Mouse (Mus musculus) megakaryocyte, embryonic 14.5 days (primary cell): ENCODE results near the gene Tprkb. TPM values are rescaled to one million over a fixed set of nuclear protein-coding genes. Genes with fewer than 3 reads are reported as not detected.
"Not testable (repeated sequence)": the region's sequence is repeated elsewhere in the genome, so short reads cannot be mapped to it uniquely, and the experiment has no call there.

ENCODE experiments used
- H3K27me3 ChIP-seq: replicated peaks from 2 replicates; pipeline ENCODE3; 2012; ENCODE audit warnings: inconsistent platforms
- H3K36me3 ChIP-seq: replicated peaks from 2 replicates; pipeline ENCODE3; 2012; ENCODE audit warnings: low read length, inconsistent platforms, mixed read lengths
- H3K4me1 ChIP-seq: 2 replicates; pipeline ENCODE4 v1.6.1; 2012; ENCODE audit warnings: inconsistent platforms
- H3K4me3 ChIP-seq: replicated peaks from 2 replicates; pipeline ENCODE3; 2012; ENCODE audit warnings: moderate library complexity, mild to moderate bottlenecking, inconsistent platforms
- H3K9me3 ChIP-seq: 2 replicates; pipeline ENCODE4 v1.6.1; 2012; ENCODE audit warnings: inconsistent platforms
- FLI1 ChIP-seq: IDR thresholded peaks from 2 replicates; pipeline ENCODE4 v1.6.1; 2012; ENCODE audit warnings: low read length, inconsistent platforms, mixed read lengths
- GATA1 ChIP-seq: IDR thresholded peaks from 3 replicates; pipeline ENCODE4 v1.6.1; 2012; ENCODE audit warnings: mixed read lengths, low read length, inconsistent platforms, borderline replicate concordance
- polyA plus RNA-seq: library from polyadenylated mRNA; stranded (reverse); fragments of >175 nt; gene quantifications from 2 replicates; pipeline ENCODE4 v1.2.3, GENCODE M21; 2012; ENCODE audit warnings: low replicate concordance; ENCODE audit not compliant: insufficient read depth

The Tprkb gene
- polyA plus RNA-seq, 1 experiment, result 1.7 TPM

DNA sequence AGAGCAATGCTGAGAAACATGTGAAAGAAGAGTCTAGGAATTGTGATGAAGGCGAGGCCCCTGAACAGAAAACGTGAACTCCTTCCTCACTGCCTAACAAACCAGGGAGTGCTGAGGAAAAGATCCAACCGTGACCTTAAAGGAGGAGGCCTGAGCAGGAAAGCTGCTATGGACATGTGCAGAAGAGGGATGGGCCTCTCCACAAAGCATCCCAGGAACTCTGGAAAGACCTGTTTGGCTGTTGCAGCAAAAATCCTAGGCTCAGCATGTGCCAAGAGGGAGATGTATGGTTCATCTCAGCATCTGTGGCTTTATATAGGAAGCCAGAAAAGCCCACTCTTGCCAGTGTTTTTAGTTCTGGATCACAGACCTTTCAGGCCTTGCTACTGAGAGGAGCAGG is 61.0 kb downstream of the Tprkb start:
- Histone ChIP-seq H3K9me3 (peaks cover 16% of the 10 kb centered on the region), H3K27me3 (peaks cover 34% of the 10 kb centered on the region), H3K36me3 (no peaks in the 10 kb centered on the region), H3K4me1 (peaks cover 19% of the 10 kb centered on the region), H3K4me3 (no peak overlapping the region)
- TF ChIP-seq GATA1 (no peak), FLI1 (no peak)

DNA sequence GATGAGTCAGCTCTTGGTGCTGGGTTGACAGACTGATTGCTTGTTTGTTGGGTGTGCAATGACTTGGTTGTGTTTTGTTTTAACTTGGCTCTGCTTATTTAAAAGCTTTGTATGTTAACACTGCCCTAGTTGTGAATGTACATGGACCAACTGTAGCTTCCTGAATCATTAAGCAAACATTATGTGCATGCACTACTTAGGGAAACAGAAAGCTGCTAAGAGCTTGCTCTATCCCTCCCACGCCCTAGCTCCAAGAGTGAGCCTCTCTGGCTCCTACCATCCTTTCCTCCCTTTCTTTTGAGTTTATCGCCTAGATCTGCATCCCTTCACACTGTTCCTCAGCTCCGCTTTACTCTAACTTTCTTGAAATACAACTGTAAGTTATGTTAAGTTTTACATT is 61.7 kb downstream of the Tprkb start:
- Histone ChIP-seq H3K36me3 (no peaks in the 10 kb centered on the region), H3K4me3 (no peak overlapping the region), H3K27me3 (peaks cover 32% of the 10 kb centered on the region), H3K9me3 (peaks cover 23% of the 10 kb centered on the region), H3K4me1 (peaks cover 19% of the 10 kb centered on the region)
- no peak for TF ChIP-seq FLI1
- TF ChIP-seq GATA1, result no peak

DNA sequence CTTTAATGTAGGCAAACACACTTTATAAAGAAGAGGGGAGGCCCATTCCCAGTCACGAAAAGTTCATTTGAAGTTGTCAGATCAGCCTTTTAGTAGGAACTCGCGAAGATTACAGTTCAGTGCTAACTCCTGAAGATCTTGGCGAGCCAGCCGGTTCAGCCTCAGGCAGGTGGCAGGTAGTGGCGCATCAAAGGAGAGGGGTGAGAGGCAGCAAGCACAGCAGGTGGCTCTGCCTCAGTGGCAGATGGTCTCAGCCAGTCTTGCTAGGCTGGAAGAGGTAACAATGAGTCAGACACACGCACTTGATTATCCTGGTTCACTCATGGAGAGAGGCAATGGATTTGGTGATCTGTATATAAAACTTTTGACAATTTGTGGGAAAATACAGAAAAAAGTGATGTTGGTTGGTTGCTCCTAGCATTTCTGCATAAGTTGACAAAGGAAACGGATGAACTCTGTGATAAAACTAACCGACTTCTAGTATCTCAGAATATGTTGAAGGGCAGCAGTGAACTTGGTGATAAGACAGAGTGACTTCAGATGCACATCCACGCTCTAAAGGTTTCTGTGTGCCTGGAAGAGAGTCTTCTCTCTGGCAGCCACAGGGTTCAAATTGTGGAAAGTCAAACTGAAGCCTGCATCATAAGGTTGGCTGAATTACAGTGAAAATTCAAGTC is 63.4 kb downstream of the Tprkb start:
- TF ChIP-seq GATA1, result no peak
- no peak for TF ChIP-seq FLI1
- peaks cover 10% of the 10 kb centered on the region for H3K4me1 ChIP-seq
- H3K27me3 ChIP-seq, result peaks cover 27% of the 10 kb centered on the region
- H3K9me3 ChIP-seq, result peaks cover 34% of the 10 kb centered on the region
- no peak overlapping the region for H3K4me3 ChIP-seq
- H3K36me3 ChIP-seq, result no peaks in the 10 kb centered on the region

DNA sequence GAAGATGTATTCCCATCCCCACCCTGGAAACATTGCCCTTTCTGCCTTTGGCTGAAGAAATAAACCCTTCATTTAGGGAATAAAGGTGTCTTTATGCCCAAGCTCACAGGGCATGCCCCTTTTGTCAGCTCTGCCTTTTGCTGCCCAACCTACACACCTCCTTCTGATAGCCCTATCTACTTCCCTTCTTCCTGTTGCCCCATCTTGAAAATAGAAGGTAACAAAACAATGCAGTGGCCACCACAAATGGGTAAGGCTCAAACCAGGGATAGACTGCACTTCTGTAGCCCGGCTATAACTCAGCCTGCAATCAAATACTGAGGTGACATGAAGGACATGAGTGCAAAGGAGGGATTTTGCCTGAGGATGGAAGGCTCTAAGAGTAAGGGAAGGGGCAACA is 64.1 kb downstream of the Tprkb start:
- Histone ChIP-seq H3K36me3 (no peaks in the 10 kb centered on the region), H3K4me3 (no peak overlapping the region)
- TF ChIP-seq GATA1, result no peak
- TF ChIP-seq FLI1, result no peak

DNA sequence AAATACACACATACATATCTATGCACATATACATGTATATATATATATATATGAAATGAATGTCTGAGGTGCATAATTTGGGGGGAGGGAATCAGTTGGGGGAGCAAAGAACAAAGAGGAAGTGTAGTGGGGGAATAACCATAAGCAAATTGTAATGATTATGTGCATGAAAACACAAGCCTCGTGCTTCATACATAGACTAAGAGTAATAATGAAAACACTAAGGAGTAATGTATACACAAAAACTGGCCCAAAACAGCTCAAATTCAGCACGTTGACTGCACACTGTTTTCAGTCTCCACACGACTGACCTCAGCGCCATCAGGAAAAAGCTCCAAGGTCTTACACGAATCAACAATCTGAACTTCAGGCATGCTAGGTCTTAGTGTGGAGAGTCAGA is 64.6 kb downstream of the Tprkb start:
- Histone ChIP-seq H3K36me3 (no peaks in the 10 kb centered on the region), H3K4me3 (no peak overlapping the region), H3K4me1 (peaks cover 8% of the 10 kb centered on the region), H3K27me3 (peaks cover 24% of the 10 kb centered on the region), H3K9me3 (peaks cover 34% of the 10 kb centered on the region)
- TF ChIP-seq GATA1, result no peak
- no peak for TF ChIP-seq FLI1

More for the DNA sequence above, 64.1 kb downstream of the Tprkb start:
- Histone ChIP-seq H3K4me1 (peaks cover 8% of the 10 kb centered on the region), H3K9me3 (peaks cover 34% of the 10 kb centered on the region), H3K27me3 (peaks cover 24% of the 10 kb centered on the region)

DNA sequence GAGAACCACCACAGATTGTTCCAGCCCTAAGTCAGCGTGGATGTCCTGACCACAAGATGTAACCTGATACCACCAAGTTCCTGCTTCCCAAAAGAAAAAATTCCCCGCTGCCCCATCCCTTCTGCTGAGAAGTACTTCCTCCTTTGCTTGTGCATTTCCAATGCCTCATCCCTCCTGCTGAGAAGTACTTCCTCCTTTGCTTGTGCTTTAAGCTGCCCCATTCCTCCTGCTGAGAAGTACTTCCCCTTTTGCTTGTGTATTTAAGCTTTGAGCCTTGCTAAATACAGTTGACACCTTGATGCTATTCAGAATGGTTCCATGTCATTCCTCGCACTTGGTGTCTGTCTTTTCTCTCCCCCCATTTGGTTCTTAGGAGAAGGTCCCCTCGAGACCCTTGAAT is 67.1 kb downstream of the Tprkb start:
- not testable (repeated sequence) for H3K36me3 ChIP-seq, H3K4me1 ChIP-seq, H3K4me3 ChIP-seq
- Histone ChIP-seq H3K27me3 (peaks cover 12% of the 10 kb centered on the region), H3K9me3 (peaks cover 37% of the 10 kb centered on the region)

Other genes starting within 250 kb of the Tprkb start
- gene Nat8f7, start 198.7 kb upstream of the Tprkb start, polyA plus RNA-seq, result not detected in 2 replicates
- gene Nat8f3, start 146.1 kb upstream of the Tprkb start, polyA plus RNA-seq, result not detected in 2 replicates
- not detected in 2 replicates for gene Nat8f6, start 90.9 kb upstream of the Tprkb start, polyA plus RNA-seq
- not detected in 2 replicates for gene Nat8f5, start 90.9 kb upstream of the Tprkb start, polyA plus RNA-seq
- not detected in 2 replicates for gene Nat8, start 79.8 kb upstream of the Tprkb start, polyA plus RNA-seq
- gene Nat8f2, start 42.7 kb upstream of the Tprkb start, polyA plus RNA-seq, result not detected in 2 replicates
- gene Nat8f4, start 7.0 kb upstream of the Tprkb start, polyA plus RNA-seq, result not detected in 2 replicates
- 0.62 and 2.4 TPM in 2 replicates for gene Nat8f1, start 3.8 kb downstream of the Tprkb start, polyA plus RNA-seq
- gene Dusp11, start 49.8 kb downstream of the Tprkb start, polyA plus RNA-seq, result 2.6 and 22.9 TPM in 2 replicates
- not detected in 2 replicates for gene Figla, start 104.3 kb downstream of the Tprkb start, polyA plus RNA-seq
- 0.19 and 0.46 TPM in 2 replicates for gene Add2, start 116.8 kb downstream of the Tprkb start, polyA plus RNA-seq